Mouse (Mus musculus) G1E (cell line): Measurements from ENCODE around the gene Kansl2. TPM values are rescaled to one million over a fixed set of nuclear protein-coding genes. Genes with fewer than 3 reads are reported as not detected.

Experiments used
- ATAC-seq: 2 replicates; pipeline ENCODE4 v1.8.0; 2016; ENCODE audit warnings: mild to moderate bottlenecking; ENCODE audit not compliant: insufficient number of reproducible peaks, poor library complexity, low FRiP score, severe bottlenecking; ENCODE audit errors: extremely low read depth
- DNase-seq: peaks from one replicate; pipeline ENCODE4 v3.0.0; 2012; ENCODE audit warnings: low spot score
- H3K27me3 ChIP-seq: 2 replicates; pipeline ENCODE4 v1.6.1; 2012; ENCODE audit warnings: mild to moderate bottlenecking, low read length, inconsistent platforms; ENCODE audit not compliant: insufficient read depth
- H3K36me3 ChIP-seq: replicated peaks from 2 replicates; pipeline ENCODE3; 2012; ENCODE audit warnings: mild to moderate bottlenecking, inconsistent platforms
- H3K4me1 ChIP-seq: 2 replicates; pipeline ENCODE4 v1.6.1; 2012; ENCODE audit warnings: low read depth, low read length, inconsistent platforms, mixed read lengths; ENCODE audit not compliant: insufficient read depth
- H3K4me3 ChIP-seq: 2 replicates; pipeline ENCODE4 v1.5.1; 2012; ENCODE audit warnings: low read depth, mild to moderate bottlenecking, inconsistent platforms, low read length, moderate library complexity, mixed read lengths
- H3K9me3 ChIP-seq: replicated peaks from 2 replicates; pipeline ENCODE4 v1.6.1; 2012; ENCODE audit warnings: inconsistent platforms
- CTCF ChIP-seq: IDR thresholded peaks from 2 replicates; pipeline ENCODE4 v1.5.1; 2012; ENCODE audit warnings: low read depth, low read length, inconsistent platforms, mixed read lengths
- GATA1 ChIP-seq: IDR thresholded peaks from 2 replicates; pipeline ENCODE4 v1.6.1; 2012; ENCODE audit warnings: borderline replicate concordance, low read length, inconsistent platforms, mixed read lengths
- GATA2 ChIP-seq: IDR thresholded peaks from 2 replicates; pipeline ENCODE4 v1.6.1; 2012; ENCODE audit warnings: low read depth, low read length, inconsistent platforms, borderline replicate concordance
- POLR2AphosphoS5 ChIP-seq: IDR thresholded peaks from 2 replicates; pipeline ENCODE4 v1.6.1; 2012; ENCODE audit warnings: low read depth, low read length, inconsistent platforms; ENCODE audit not compliant: insufficient replicate concordance
- TAL1 ChIP-seq: conservative IDR thresholded peaks from 2 replicates; pipeline ENCODE4 v1.6.1; 2012; ENCODE audit warnings: low read depth, low read length, inconsistent platforms, mixed read lengths
- polyA plus RNA-seq: library from polyadenylated mRNA; stranded (reverse); fragments of >175 nt; gene quantifications from 2 replicates; pipeline ENCODE4 v1.2.3, GENCODE M21; 2012
- total RNA-seq, 2 experiments: library from RNA; stranded (forward) in 1 of 2; stranded (reverse) in 1 of 2; fragments of 200-1000 nt in 1 of 2; fragments of >200 nt in 1 of 2; fragmentation: Nextera tagmentation in 1 of 2; gene quantifications; 2 replicates each; pipeline ENCODE4 v1.2.3; 2014 to 2017

Gene Kansl2
- total and polyA plus RNA-seq, 3 experiments = 26.9 to 52.5 (median 49.1) TPM

DNA sequence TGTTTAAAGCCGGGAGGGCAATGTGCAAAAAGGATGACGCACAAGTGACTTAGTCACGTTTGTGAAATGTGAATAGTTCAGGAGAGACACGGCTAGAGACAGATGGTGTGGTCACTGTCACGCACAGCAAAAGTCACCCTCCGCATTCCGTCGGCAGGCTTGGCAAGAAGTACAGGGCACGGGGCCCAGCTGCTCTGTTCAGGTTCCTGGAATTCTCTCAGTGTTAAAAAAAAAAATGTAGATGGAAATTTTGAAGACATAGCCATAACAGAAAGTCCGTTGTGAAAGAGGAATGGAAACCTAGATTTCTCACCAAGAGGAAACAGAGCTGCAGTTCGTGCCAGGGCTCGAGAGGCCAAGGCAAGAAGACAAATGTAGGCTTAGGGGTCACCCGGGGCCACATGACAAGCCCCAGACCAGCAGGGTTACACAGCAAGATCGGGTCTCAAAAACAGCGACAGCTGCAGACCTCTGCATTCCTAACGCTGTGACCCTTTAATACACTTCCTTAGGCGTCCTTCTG, 21.2 kb downstream of the Kansl2 start:
- H3K9me3 ChIP-seq = no peaks in the 10 kb centered on the region
- H3K36me3 ChIP-seq = peaks cover 12% of the 10 kb centered on the region
- H3K4me1 ChIP-seq = peaks cover 42% of the 10 kb centered on the region
- TF ChIP-seq TAL1 (no peak), GATA2 (no peak), POLR2AphosphoS5 (no peak), CTCF (no peak)
- ATAC-seq = no peak
- H3K4me3 ChIP-seq = no peak overlapping the region
- DNase-seq = no peak
- H3K27me3 ChIP-seq = peaks cover 14% of the 10 kb centered on the region

DNA sequence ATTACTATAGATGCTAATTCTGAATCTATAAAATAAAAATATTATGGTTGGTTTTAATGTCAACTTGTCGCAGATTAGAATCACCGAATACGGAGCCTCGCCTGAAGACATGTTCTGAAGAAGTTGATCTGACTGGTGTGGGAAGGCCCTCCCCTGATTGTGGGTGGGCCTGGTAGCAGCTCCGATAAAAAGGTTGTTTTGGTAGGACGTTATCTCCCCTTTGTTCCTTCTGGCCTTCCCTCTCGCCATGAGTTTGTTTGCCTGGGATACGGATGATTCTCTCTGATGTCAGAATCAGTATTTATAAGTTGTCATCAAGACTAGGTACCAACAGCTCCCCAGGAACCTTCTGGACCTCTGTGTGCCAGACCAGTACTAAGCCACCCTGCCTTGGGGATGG, 21.8 kb downstream of the Kansl2 start:
- H3K27me3 ChIP-seq = peaks cover 19% of the 10 kb centered on the region
- H3K9me3 ChIP-seq = no peaks in the 10 kb centered on the region
- no peak overlapping the region for H3K4me3 ChIP-seq
- peaks cover 38% of the 10 kb centered on the region for H3K4me1 ChIP-seq
- DNase-seq (no peak), ATAC-seq (no peak)
- no peak for TF ChIP-seq CTCF
- TF ChIP-seq POLR2AphosphoS5 = no peak
- TF ChIP-seq GATA2 = no peak
- no peak for TF ChIP-seq TAL1
- no peak for TF ChIP-seq GATA1
- peaks cover 6% of the 10 kb centered on the region for H3K36me3 ChIP-seq

DNA sequence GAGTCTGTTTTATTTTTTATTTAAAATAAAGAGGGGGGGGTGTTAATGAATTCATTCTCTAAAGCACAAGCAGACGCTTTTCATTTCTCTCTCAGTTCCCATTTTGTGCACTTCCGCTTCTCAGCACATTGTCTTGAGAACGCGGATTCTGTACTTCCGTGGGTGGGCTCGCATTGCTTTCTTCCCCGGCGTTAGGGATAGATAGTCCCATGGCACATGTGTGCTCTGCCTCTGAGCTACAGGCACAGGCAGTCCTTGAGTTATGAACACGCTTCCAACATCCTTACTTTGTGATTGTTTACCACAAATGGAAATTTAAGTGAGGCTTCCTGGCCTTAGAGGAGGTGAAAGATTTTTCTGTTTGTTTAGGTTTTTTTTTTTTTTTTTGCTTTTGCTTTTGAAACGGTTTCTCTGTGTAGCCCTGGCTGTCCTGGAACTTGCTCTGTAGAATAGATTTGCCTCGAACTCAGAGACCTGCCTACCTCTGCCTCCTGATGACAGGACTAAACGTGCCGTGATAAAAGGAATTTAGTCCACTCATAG, 22.6 kb downstream of the Kansl2 start:
- H3K9me3 ChIP-seq = no peaks in the 10 kb centered on the region
- no peak for TF ChIP-seq TAL1
- no peak for TF ChIP-seq GATA2
- TF ChIP-seq GATA1 = no peak
- no peak for TF ChIP-seq CTCF
- TF ChIP-seq POLR2AphosphoS5 = no peak
- no peak overlapping the region for H3K4me3 ChIP-seq
- peaks cover 38% of the 10 kb centered on the region for H3K4me1 ChIP-seq
- peaks cover 19% of the 10 kb centered on the region for H3K27me3 ChIP-seq
- H3K36me3 ChIP-seq = no peaks in the 10 kb centered on the region
- DNase-seq (no peak), ATAC-seq (no peak)

DNA sequence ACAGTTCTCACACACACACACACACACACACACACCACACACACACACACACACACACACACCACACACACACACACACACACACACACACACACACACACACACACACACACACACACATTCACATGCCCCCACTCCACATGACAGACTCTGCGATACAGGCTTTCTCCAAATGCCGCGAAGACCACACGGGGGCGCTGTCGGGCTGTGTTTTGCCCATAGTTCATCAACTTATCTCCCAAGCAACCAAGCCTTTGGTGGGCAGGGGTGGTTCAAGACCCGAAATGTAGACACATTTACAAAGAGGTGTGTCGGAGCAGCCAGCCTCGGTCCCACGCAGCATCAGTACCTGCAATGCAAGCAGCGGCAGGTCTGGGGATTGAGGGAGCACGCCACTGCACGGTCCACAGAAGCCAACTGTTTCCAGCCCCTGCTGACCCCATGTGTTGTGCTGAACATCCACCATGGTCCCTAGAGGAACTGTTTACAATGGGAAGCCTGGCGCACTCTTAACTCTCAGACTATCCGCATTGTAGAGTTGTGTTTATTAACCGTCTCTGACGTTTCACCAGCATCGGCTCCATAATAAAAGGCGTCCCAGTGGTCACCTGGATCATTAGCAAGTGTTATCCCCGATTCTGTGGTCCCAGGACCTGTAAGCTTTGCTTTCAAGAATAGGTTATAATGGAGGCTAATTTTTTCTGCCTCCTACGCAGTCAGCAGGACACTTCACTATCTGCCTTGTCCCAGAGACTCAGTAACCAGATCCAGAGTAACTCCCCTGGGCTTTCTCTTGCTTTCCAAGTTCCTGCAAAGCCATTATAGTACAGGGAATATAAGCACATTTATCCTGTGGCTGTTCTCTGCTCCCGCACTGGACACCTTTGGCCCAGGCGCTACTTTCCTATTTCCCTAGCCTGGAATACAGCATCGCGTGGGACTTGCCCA, 23.4 kb downstream of the Kansl2 start:
- Histone ChIP-seq H3K4me3 (no peak overlapping the region; the same call in 1 of the 2 replicates), H3K27me3 (peaks cover 19% of the 10 kb centered on the region), H3K36me3 (no peaks in the 10 kb centered on the region), H3K4me1 (peaks cover 43% of the 10 kb centered on the region), H3K9me3 (no peaks in the 10 kb centered on the region)
- DNase-seq (peak; percentile 49), ATAC-seq (no peak)
- no peak for TF ChIP-seq POLR2AphosphoS5
- peak; percentile 67 for TF ChIP-seq CTCF
- TF ChIP-seq GATA1 = no peak
- no peak for TF ChIP-seq GATA2
- TF ChIP-seq TAL1 = no peak

DNA sequence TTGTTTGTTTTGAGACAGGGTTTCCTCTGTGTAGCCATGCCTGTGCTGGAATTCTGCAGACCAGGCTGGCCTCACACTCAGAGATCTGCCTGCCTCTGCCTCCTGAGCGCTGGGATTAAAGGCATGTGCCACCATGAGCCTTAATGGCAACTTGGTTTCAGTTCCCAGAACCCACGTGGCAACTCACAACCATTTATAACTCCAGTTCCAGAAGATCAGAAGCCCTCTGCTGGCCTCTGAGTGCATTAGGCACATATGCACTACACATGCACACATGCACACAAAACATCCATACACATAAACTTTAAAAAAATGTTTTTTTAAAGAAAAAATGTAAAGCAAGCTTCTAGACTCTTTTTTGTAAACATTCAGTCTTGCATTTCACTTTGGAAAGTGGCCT, 24.7 kb downstream of the Kansl2 start:
- DNase-seq = no peak
- ATAC-seq = no peak

DNA sequence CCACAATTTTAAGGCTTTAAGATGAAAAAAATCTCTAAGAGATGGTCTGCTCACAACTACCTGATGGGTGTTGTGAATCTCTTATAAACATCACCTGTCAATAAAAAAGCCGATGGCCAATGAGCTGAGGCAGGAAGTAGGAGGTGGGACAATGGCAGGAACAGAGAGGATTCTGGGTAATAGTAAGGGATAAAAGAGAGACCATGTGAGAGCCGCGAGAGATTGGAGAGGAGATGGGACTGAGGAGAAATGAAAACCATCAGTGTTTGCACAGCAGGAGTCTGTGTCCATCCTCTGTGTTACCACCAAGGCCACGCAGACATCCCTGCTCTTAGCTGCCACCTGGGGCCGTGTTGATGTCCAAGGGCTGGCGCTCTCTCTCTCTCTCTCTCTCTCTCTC, 26.7 kb downstream of the Kansl2 start:
- no peak for TF ChIP-seq GATA2
- no peak for TF ChIP-seq GATA1
- TF ChIP-seq CTCF = no peak
- no peak for TF ChIP-seq TAL1
- TF ChIP-seq POLR2AphosphoS5 = no peak
- Histone ChIP-seq H3K4me3 (no peak overlapping the region), H3K4me1 (peaks cover 25% of the 10 kb centered on the region), H3K9me3 (no peaks in the 10 kb centered on the region), H3K27me3 (peaks cover 28% of the 10 kb centered on the region), H3K36me3 (no peaks in the 10 kb centered on the region)
- ATAC-seq (no peak), DNase-seq (no peak)

More for the DNA sequence above, 24.7 kb downstream of the Kansl2 start:
- Histone ChIP-seq H3K27me3 (peaks cover 24% of the 10 kb centered on the region), H3K4me3 (no peak overlapping the region), H3K4me1 (peaks cover 41% of the 10 kb centered on the region), H3K36me3 (no peaks in the 10 kb centered on the region), H3K9me3 (no peaks in the 10 kb centered on the region)
- no peak for TF ChIP-seq GATA1
- TF ChIP-seq CTCF = no peak
